Mouse (Mus musculus) colon, adult 2 months (tissue): ENCODE data around the gene Atp5j2. TPM values are rescaled to one million over a fixed set of nuclear protein-coding genes. Genes with fewer than 3 reads are reported as not detected.

Experiments
- polyA plus RNA-seq: library from polyadenylated mRNA; depleted of rRNA; stranded (reverse); fragments of >200 nt; gene quantifications from 2 replicates; pipeline ENCODE4 v1.2.3, GENCODE M21; 2012; rRNA removed

Gene Atp5j2
- 162 and 166 TPM in 2 replicates for polyA plus RNA-seq

GRCm38 (mm10) chr5:145191962-145192361 is at the start of gene Atp5j2:
Atp5j2 (minus strand) TSS chr5:145192062.

GRCm38 (mm10) chr5:145231367-145231871 is 39.6 kb upstream of the Atp5j2 start, which contains the start of gene Zfp655:
Zfp655 (plus strand) TSS chr5:145231715.

GRCm38 (mm10) chr5:145203936-145204691 is 12.3 kb upstream of the Atp5j2 start, which contains the start of gene Zkscan5:
Zkscan5 (plus strand) TSS chr5:145204562.

GRCm38 (mm10) chr5:145201321-145201991 is 9.6 kb upstream of the Atp5j2 start, which contains the start of gene Zkscan14:
Zkscan14 (minus strand) TSS chr5:145201868.

GRCm38 (mm10) chr5:145166536-145167305 is 25.1 kb downstream of the Atp5j2 start, which contains the start of the genes Ptcd1 and Cpsf4:
Ptcd1 (minus strand) TSS chr5:145167108.
Cpsf4 (plus strand) TSS chr5:145167213.

GRCm38 (mm10) chr5:145139571-145140519 is 52.0 kb downstream of the Atp5j2 start, which contains the start of the genes Pdap1 and Bud31:
Pdap1 (minus strand) TSS chr5:145140238.
Bud31 (plus strand) TSS chr5:145140362.

Other genes with a start within 250 kb of the Atp5j2 start
- gene Smurf1, start 226.2 kb downstream of the Atp5j2 start, polyA plus RNA-seq: 20.6 and 23.6 TPM in 2 replicates
- not detected in 2 replicates for gene Gm4871, start 159.3 kb downstream of the Atp5j2 start, polyA plus RNA-seq
- not detected in 2 replicates for gene 1700018F24Rik, start 149.1 kb downstream of the Atp5j2 start, polyA plus RNA-seq
- gene Arpc1a, start 108.2 kb downstream of the Atp5j2 start, polyA plus RNA-seq: 97.8 and 103 TPM in 2 replicates
- gene Kpna7, start 108.0 kb downstream of the Atp5j2 start, polyA plus RNA-seq: not detected in 2 replicates
- gene Arpc1b, start 77.8 kb downstream of the Atp5j2 start, polyA plus RNA-seq: 959 and 1,102 TPM in 2 replicates
- gene Pdap1, start 51.8 kb downstream of the Atp5j2 start, polyA plus RNA-seq: 19.0 and 22.0 TPM in 2 replicates
- 35.8 and 40.5 TPM in 2 replicates for gene Bud31, start 51.7 kb downstream of the Atp5j2 start, polyA plus RNA-seq
- 11.1 and 13.6 TPM in 2 replicates for gene Ptcd1, start 25.0 kb downstream of the Atp5j2 start, polyA plus RNA-seq
- 24.1 and 24.8 TPM in 2 replicates for gene Cpsf4, start 24.8 kb downstream of the Atp5j2 start, polyA plus RNA-seq
- gene Zkscan14, start 9.8 kb upstream of the Atp5j2 start, polyA plus RNA-seq: 2.6 and 2.8 TPM in 2 replicates
- gene Zkscan5, start 12.5 kb upstream of the Atp5j2 start, polyA plus RNA-seq: 3.8 and 4.0 TPM in 2 replicates
- gene Zfp655, start 39.7 kb upstream of the Atp5j2 start, polyA plus RNA-seq: 7.7 and 9.9 TPM in 2 replicates
- gene Zscan25, start 88.4 kb upstream of the Atp5j2 start, polyA plus RNA-seq: 18.9 and 19.1 TPM in 2 replicates
- not detected in 2 replicates for gene Cyp3a57, start 153.2 kb upstream of the Atp5j2 start, polyA plus RNA-seq